Mouse (Mus musculus): ENCODE data around the gene Gabrd. TPM values are rescaled to one million over a fixed set of nuclear protein-coding genes. Genes with fewer than 3 reads are reported as not detected.
A peak's percentile ranks its signal among the peaks of the same experiment; 100 is the strongest.

Gabrd gene
- polyA plus RNA-seq, 1 experiment from 2014 or later: 0.21 TPM

DNA sequence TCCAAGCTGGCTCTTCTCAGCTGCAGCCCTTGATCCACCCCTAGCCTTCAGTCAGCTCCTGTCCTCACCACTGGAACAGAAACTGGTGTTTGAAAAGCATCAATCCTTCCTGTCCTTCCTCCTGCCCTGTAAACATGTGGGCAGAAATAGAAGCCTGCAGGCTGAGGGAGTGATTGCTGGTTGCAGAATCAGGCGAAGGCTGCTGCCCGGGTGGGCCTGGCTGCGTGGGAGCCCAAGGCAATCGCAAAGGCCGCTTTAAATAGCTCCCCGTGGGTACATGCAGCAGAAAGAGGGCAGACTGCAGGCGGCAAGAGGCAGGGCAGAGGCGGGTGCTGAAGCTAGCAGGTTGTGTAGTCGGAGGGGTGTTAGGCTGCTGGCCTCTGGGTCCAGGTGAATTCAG is 15.2 kb downstream of the Gabrd start:
- Histone ChIP-seq H3K4me3 (replicated peaks) (no peak overlapping the region), H3K4me2 (no peak overlapping the region), H3K9me3 (no peaks in the 10 kb centered on the region), H3K9ac (replicated peaks) (no peak overlapping the region), H3K4me1 (replicated peaks) (no peaks in the 10 kb centered on the region), H3K27ac (no peak overlapping the region), H3K27me3 (peaks cover 27% of the 10 kb centered on the region), H3K36me3 (no peaks in the 10 kb centered on the region)
- ATAC-seq (ENCODE audit: insufficient number of reproducible peaks, insufficient read depth, low FRiP score, low TSS enrichment, low read depth): no peak
- WGBS: 36% methylated on average over 9 of the region's 9 CpGs

DNA sequence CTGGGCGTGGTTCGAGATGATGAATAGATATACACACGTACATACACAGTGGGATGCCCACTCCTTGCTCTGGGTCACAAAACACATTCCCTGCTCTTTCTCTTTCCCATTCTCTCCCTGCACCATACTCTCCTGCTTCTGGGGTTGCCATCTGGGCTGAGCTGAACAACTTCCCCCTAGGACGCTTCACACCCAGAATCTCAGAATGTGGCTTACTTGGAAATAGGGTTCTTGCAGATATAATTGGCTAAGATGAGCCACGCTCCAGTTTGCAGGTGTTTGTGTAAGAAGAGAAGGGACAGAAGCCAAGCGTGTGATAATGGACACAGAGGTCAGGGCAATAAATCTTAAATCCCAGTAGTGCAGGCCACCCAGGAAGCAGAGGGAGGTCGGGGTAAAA is 15.9 kb downstream of the Gabrd start:
- H3K27ac ChIP-seq: no peak overlapping the region
- ATAC-seq (ENCODE audit: insufficient number of reproducible peaks, insufficient read depth, low FRiP score, low TSS enrichment, low read depth): no peak
- 41% methylated on average over 7 of the region's 7 CpGs for WGBS

GRCm38 (mm10) chr4:155371797-155372735 is 25.8 kb downstream of the Gabrd start:
- no peaks in the 10 kb centered on the region; the same call in 1 of the 2 replicates for H3K9me3 ChIP-seq
- no peak overlapping the region for H3K4me2 ChIP-seq
- no peaks in the 10 kb centered on the region for H3K36me3 ChIP-seq
- 78% methylated on average over 5 of the region's 5 CpGs for WGBS
- no peaks in the 10 kb centered on the region for H3K4me1 ChIP-seq (replicated peaks)
- no peak for ATAC-seq (ENCODE audit: insufficient number of reproducible peaks, insufficient read depth, low FRiP score, low TSS enrichment, low read depth)
- no peak overlapping the region for H3K9ac ChIP-seq (replicated peaks)
- no peak overlapping the region for H3K4me3 ChIP-seq (replicated peaks)
- no peak overlapping the region for H3K27ac ChIP-seq
- H3K27me3 ChIP-seq: peaks cover under 1% of the 10 kb centered on the region; the same call in 1 of the 2 replicates

More for the DNA sequence above, 15.9 kb downstream of the Gabrd start:
- Histone ChIP-seq H3K27me3 (peaks cover 27% of the 10 kb centered on the region), H3K9ac (replicated peaks) (no peak overlapping the region), H3K36me3 (no peaks in the 10 kb centered on the region), H3K9me3 (no peaks in the 10 kb centered on the region), H3K4me1 (replicated peaks) (no peaks in the 10 kb centered on the region), H3K4me2 (no peak overlapping the region), H3K4me3 (replicated peaks) (no peak overlapping the region)

DNA sequence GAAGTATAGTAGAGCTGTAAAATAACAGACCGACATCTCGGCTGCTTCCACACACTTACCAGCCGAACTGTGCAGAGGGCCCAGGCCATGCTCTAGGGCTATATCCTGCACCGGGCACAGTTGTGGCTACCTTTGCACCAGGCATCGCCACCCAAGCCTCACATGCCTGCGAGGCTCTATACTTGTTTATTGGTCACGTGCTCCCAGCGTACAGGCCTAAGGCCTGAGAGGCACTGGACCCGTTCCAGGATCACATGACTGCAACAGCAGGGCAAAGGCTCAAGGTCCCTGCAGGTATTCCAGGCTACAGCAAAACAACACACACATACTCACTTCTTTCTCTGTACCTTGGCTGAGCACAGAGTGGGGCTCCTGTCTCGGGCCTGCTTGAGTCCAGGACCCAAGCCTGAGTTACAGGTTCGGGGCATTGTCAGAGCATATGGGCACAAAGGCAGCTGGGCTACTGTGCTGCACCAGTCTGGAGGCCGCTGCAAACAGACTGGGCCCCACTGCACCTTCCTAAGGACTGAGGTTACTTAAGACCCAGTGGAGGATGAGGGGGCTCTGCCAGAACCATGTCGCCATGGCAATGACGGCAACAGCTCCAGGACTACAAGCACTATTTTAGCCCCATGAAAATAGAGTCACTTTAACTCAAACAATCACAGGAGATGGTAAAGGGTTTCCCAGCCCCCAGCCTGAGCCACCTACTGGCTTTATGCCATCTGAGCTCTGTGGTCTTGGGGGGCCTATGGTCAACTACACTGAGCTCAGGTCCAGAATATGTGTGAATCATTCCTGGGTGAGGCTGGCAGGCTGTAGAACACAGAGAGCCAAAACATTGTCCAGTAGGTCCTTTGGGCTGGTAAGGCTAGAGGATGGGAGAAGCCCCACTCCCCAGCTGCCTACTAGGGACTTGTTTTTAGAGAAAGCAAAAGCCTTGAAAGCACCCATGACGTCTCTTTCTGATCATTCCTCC is 26.9 kb downstream of the Gabrd start:
- no peak overlapping the region for H3K4me3 ChIP-seq (replicated peaks)
- no peak overlapping the region for H3K27ac ChIP-seq
- no peak overlapping the region for H3K9ac ChIP-seq (replicated peaks)
- H3K4me1 ChIP-seq (replicated peaks): no peaks in the 10 kb centered on the region
- H3K27me3 ChIP-seq: peaks cover 10% of the 10 kb centered on the region
- H3K9me3 ChIP-seq: no peaks in the 10 kb centered on the region; the same call in 1 of the 2 replicates
- WGBS: 86% methylated on average over 15 of the region's 15 CpGs
- H3K36me3 ChIP-seq: no peaks in the 10 kb centered on the region
- H3K4me2 ChIP-seq: no peak overlapping the region
- ATAC-seq (ENCODE audit: insufficient number of reproducible peaks, insufficient read depth, low FRiP score, low TSS enrichment, low read depth): no peak

DNA sequence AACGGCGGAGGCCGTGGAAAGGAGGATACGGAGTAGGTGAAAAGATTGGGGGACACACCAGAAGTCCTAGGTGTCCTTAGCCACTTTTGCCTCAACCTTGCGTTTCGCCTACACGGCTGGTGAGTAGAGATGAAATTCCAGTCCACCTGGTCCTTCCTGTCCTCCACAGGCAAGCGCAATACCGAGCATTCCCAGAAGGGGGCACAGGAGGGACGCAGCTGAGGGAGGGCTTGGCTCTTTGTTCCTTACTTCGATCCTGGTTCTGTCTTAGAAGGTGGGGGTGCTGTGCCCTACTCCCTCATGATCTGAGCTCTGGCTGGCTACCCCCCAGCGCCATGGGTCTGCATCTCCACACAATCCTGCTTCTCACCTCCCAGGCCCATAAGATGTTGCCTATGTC is 29.2 kb downstream of the Gabrd start:
- no peak for ATAC-seq (ENCODE audit: insufficient number of reproducible peaks, insufficient read depth, low FRiP score, low TSS enrichment, low read depth)
- Histone ChIP-seq H3K27me3 (peaks cover 33% of the 10 kb centered on the region), H3K4me3 (replicated peaks) (no peak overlapping the region), H3K4me2 (no peak overlapping the region), H3K36me3 (no peaks in the 10 kb centered on the region), H3K9ac (replicated peaks) (no peak overlapping the region), H3K4me1 (replicated peaks) (no peaks in the 10 kb centered on the region), H3K27ac (no peak overlapping the region), H3K9me3 (no peaks in the 10 kb centered on the region)
- 31% methylated on average over 12 of the region's 12 CpGs for WGBS

DNA sequence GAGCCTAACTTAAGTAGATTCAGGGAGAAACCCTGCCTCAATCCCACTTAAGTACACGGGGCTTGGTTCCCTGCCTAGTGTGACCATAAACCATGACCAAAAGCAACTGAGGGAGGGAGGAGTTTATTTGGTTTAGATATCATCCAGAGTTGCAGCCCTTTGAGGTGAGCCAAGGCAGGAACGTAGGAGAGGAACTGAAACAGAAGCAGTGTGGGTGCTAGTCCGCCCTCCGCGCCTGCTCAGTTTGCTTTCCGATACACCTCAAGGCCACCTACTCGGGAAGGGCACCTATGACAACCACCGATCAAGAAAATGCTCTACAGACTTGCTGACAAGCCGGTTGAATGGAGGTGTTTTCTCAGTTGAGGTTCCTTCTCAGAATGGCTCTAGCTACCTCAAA is 30.2 kb downstream of the Gabrd start:
- Histone ChIP-seq H3K27me3 (peaks cover 43% of the 10 kb centered on the region), H3K9me3 (no peaks in the 10 kb centered on the region)
- WGBS: 89% methylated on average over 9 of the region's 9 CpGs

DNA sequence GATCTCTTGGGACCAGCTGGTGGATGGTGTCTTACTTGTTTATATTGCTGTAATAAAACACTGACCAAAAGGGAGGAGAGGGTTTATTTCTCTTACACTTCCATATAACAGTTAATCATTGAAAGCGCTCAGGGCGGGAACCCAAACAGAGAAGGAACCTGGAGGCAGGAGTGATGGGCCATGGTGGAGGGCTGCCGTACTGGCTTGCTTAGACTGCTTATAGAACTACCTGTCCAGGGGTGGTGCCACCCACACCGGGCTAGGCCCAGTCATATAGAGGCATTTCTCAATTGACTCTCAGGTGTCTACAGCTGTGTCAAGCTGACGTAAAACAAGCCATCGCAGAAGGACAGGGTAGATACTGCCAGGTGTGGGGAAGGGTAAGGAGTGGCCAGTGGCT is 31.1 kb downstream of the Gabrd start:
- 72% methylated on average over 6 of the region's 6 CpGs for WGBS
- Histone ChIP-seq H3K36me3 (no peaks in the 10 kb centered on the region), H3K27me3 (peaks cover 52% of the 10 kb centered on the region)

More for the DNA sequence above, 30.2 kb downstream of the Gabrd start:
- Histone ChIP-seq H3K9ac (replicated peaks) (no peak overlapping the region), H3K4me3 (replicated peaks) (no peak overlapping the region), H3K4me2 (no peak overlapping the region), H3K36me3 (no peaks in the 10 kb centered on the region), H3K27ac (no peak overlapping the region), H3K4me1 (replicated peaks) (no peaks in the 10 kb centered on the region)
- ATAC-seq (ENCODE audit: insufficient number of reproducible peaks, insufficient read depth, low FRiP score, low TSS enrichment, low read depth): no peak

GRCm38 (mm10) chr4:155362443-155362842 is 35.5 kb downstream of the Gabrd start:
- no peak for ATAC-seq (ENCODE audit: insufficient number of reproducible peaks, insufficient read depth, low FRiP score, low TSS enrichment, low read depth)
- no peak overlapping the region for H3K27ac ChIP-seq
- H3K27me3 ChIP-seq: peaks cover 95% of the 10 kb centered on the region
- peaks cover 11% of the 10 kb centered on the region; the same call in 1 of the 2 replicates for H3K4me1 ChIP-seq (replicated peaks)
- H3K9ac ChIP-seq (replicated peaks): no peak overlapping the region
- H3K4me3 ChIP-seq (replicated peaks): no peak overlapping the region
- H3K9me3 ChIP-seq: no peaks in the 10 kb centered on the region
- WGBS: 43% methylated on average over 5 of the region's 5 CpGs
- no peak overlapping the region for H3K4me2 ChIP-seq
- no peaks in the 10 kb centered on the region for H3K36me3 ChIP-seq

More for the DNA sequence above, 31.1 kb downstream of the Gabrd start:
- Histone ChIP-seq H3K9ac (replicated peaks) (no peak overlapping the region), H3K9me3 (no peaks in the 10 kb centered on the region), H3K4me2 (no peak overlapping the region), H3K4me1 (replicated peaks) (peaks cover 5% of the 10 kb centered on the region; the same call in 1 of the 2 replicates), H3K27ac (no peak overlapping the region), H3K4me3 (replicated peaks) (no peak overlapping the region)
- no peak for ATAC-seq (ENCODE audit: insufficient number of reproducible peaks, insufficient read depth, low FRiP score, low TSS enrichment, low read depth)

GRCm38 (mm10) chr4:155361303-155361791 is 36.6 kb downstream of the Gabrd start, which contains the start of gene Prkcz:
Gene Prkcz, minus strand, starts transcription at chr4:155361361.
- WGBS: under 1% methylated on average over 50 of the region's 51 CpGs
- H3K27ac ChIP-seq: no peak within 1 kb of the TSS
- ATAC-seq (ENCODE audit: insufficient number of reproducible peaks, insufficient read depth, low FRiP score, low TSS enrichment, low read depth): peak; percentile 82
- H3K36me3 ChIP-seq: no peaks in the 10 kb centered on the region
- peak within 1 kb of the TSS; percentile 34; the same call in 1 of the 2 replicates for H3K9ac ChIP-seq (replicated peaks)
- peak within 1 kb of the TSS; percentile 63 for H3K4me2 ChIP-seq
- H3K9me3 ChIP-seq: no peaks in the 10 kb centered on the region
- H3K4me1 ChIP-seq (replicated peaks): peaks cover 11% of the 10 kb centered on the region; the same call in 1 of the 2 replicates
- peaks cover 98% of the 10 kb centered on the region for H3K27me3 ChIP-seq
- H3K4me3 ChIP-seq (replicated peaks): peak within 1 kb of the TSS; percentile 52

GRCm38 (mm10) chr4:155360856-155361255 is 37.1 kb downstream of the Gabrd start:
- Histone ChIP-seq H3K4me2 (peak overlapping the region; percentile 63), H3K9ac (replicated peaks) (no peak overlapping the region), H3K27me3 (peaks cover 94% of the 10 kb centered on the region), H3K36me3 (no peaks in the 10 kb centered on the region), H3K4me3 (replicated peaks) (peak overlapping the region; percentile 52), H3K9me3 (no peaks in the 10 kb centered on the region), H3K4me1 (replicated peaks) (peaks cover 11% of the 10 kb centered on the region; the same call in 1 of the 2 replicates), H3K27ac (no peak overlapping the region)
- WGBS: under 1% methylated on average over 42 of the region's 42 CpGs
- ATAC-seq (ENCODE audit: insufficient number of reproducible peaks, insufficient read depth, low FRiP score, low TSS enrichment, low read depth): 0 out of 2 replicates have a peak, but pooled peaks have one; percentile 12

All from limb, embryonic 12.5 days (tissue).